Mouse (Mus musculus) CH12.LX (cell line): ENCODE data around the gene Cap2. TPM values are rescaled to one million over a fixed set of nuclear protein-coding genes. Genes with fewer than 3 reads are reported as not detected.

Source experiments
- DNase-seq: peaks from one replicate; pipeline ENCODE4 v3.0.0-alpha.2; 2013; ENCODE audit errors: extremely low read depth
- H3K27ac ChIP-seq: 2 replicates; pipeline ENCODE4 v1.5.1; 2012; ENCODE audit warnings: low read depth, mild to moderate bottlenecking, control low read depth, moderate library complexity; ENCODE audit not compliant: insufficient read depth
- H3K27me3 ChIP-seq: replicated peaks from 2 replicates; pipeline ENCODE3; 2012; ENCODE audit warnings: inconsistent platforms
- H3K36me3 ChIP-seq, 2 experiments: replicated peaks in 1 of 2; 2 replicates each; pipeline versions ENCODE3 to v1.6.1; 2012; ENCODE audit warnings: inconsistent platforms in 1 of 2, low read length in 1 of 2, mild to moderate bottlenecking in 1 of 2, mixed read lengths in 1 of 2, moderate library complexity in 1 of 2; ENCODE audit not compliant: control insufficient read depth in 1 of 2, insufficient read depth in 1 of 2
- H3K4me1 ChIP-seq, 2 experiments: 2 replicates each; pipeline ENCODE4 v1.6.1; 2012; ENCODE audit warnings: inconsistent platforms in 1 of 2, moderate library complexity in 1 of 2; ENCODE audit not compliant: insufficient read depth in 2 of 2, control insufficient read depth in 1 of 2
- H3K4me2 ChIP-seq: 2 replicates; pipeline ENCODE4 v1.6.1; 2012; ENCODE audit warnings: low read depth, mild to moderate bottlenecking, control low read depth; ENCODE audit not compliant: poor library complexity, insufficient read depth, severe bottlenecking
- H3K4me3 ChIP-seq, 3 experiments: fragments of 150-350 bp in 1 of 3; sonication (generic) in 1 of 3; replicated peaks in 1 of 3; 2 replicates each; pipeline versions ENCODE3 to v1.5.1; 2011 to 2012; ENCODE audit warnings: low read depth in 2 of 3, low read length in 2 of 3, mild to moderate bottlenecking in 2 of 3, moderate library complexity in 2 of 3, control low read depth in 1 of 3, improper control_type of control experiment in 1 of 3, inconsistent platforms in 1 of 3, mixed read lengths in 1 of 3; ENCODE audit not compliant: poor library complexity in 1 of 3
- H3K79me2 ChIP-seq: replicated peaks from 2 replicates; pipeline ENCODE4 v1.6.1; 2012; ENCODE audit warnings: mild to moderate bottlenecking, moderate library complexity; ENCODE audit not compliant: control insufficient read depth, poor library complexity, insufficient read depth, severe bottlenecking; ENCODE audit errors: extremely low read depth
- H3K9ac ChIP-seq: 2 replicates; pipeline ENCODE4 v1.6.1; 2012; ENCODE audit warnings: low read depth, mild to moderate bottlenecking, control low read depth, moderate library complexity; ENCODE audit not compliant: insufficient read depth
- H3K9me3 ChIP-seq: replicated peaks from 2 replicates; pipeline ENCODE3; 2012; ENCODE audit warnings: low read length, inconsistent platforms, mixed read lengths
- CHD1 ChIP-seq: IDR thresholded peaks from 2 replicates; pipeline ENCODE4 v1.6.1; 2012; ENCODE audit warnings: low read depth, low read length, improper control_type of control experiment, inconsistent platforms
- CTCF ChIP-seq, 2 experiments: IDR thresholded peaks in 1 of 2; conservative IDR thresholded peaks in 1 of 2; 2 replicates each; pipeline ENCODE4 v1.5.1; 2011 to 2012; ENCODE audit warnings: low read depth in 2 of 2, low read length in 2 of 2, improper control_type of control experiment in 1 of 2, inconsistent platforms in 1 of 2, mild to moderate bottlenecking in 1 of 2, moderate library complexity in 1 of 2
- E2F4 ChIP-seq: IDR thresholded peaks from 2 replicates; pipeline ENCODE4 v1.6.1; 2011; ENCODE audit warnings: low read depth, low read length, improper control_type of control experiment; ENCODE audit not compliant: insufficient replicate concordance
- ELF1 ChIP-seq: IDR thresholded peaks from 2 replicates; pipeline ENCODE4 v1.6.1; 2014; ENCODE audit warnings: low read depth, mild to moderate bottlenecking, inconsistent platforms, low read length, improper control_type of control experiment
- EP300 ChIP-seq: IDR thresholded peaks from 2 replicates; pipeline ENCODE4 v1.6.1; 2011; ENCODE audit warnings: low read length, improper control_type of control experiment
- HCFC1 ChIP-seq: IDR thresholded peaks from 2 replicates; pipeline ENCODE4 v1.6.1; 2012; ENCODE audit warnings: low read depth, mild to moderate bottlenecking, inconsistent platforms, low read length, improper control_type of control experiment
- JUND ChIP-seq: conservative IDR thresholded peaks from 2 replicates; pipeline ENCODE4 v1.6.1; 2011; ENCODE audit warnings: low read depth, low read length, improper control_type of control experiment
- KAT2A ChIP-seq: IDR thresholded peaks from 2 replicates; pipeline ENCODE4 v1.6.1; 2012; ENCODE audit warnings: low read length, improper control_type of control experiment, inconsistent platforms; ENCODE audit not compliant: insufficient replicate concordance
- MAX ChIP-seq: IDR thresholded peaks from 2 replicates; pipeline ENCODE4 v1.6.1; 2011; ENCODE audit warnings: low read length, improper control_type of control experiment
- MAZ ChIP-seq: IDR thresholded peaks from 2 replicates; pipeline ENCODE4 v1.6.1; 2012; ENCODE audit warnings: low read depth, mild to moderate bottlenecking, inconsistent platforms, low read length, improper control_type of control experiment, moderate library complexity
- MYC ChIP-seq: IDR thresholded peaks from 2 replicates; pipeline ENCODE4 v1.6.1; 2011; ENCODE audit warnings: low read depth, mild to moderate bottlenecking, improper control_type of control experiment, low read length
- NELFE ChIP-seq: IDR thresholded peaks from 2 replicates; pipeline ENCODE4 v1.6.1; 2011; ENCODE audit warnings: low read depth, low read length, improper control_type of control experiment
- PAX5 ChIP-seq: IDR thresholded peaks from 2 replicates; pipeline ENCODE4 v1.6.1; 2012; ENCODE audit warnings: low read length, inconsistent platforms, mixed read lengths
- POLR2A ChIP-seq: IDR thresholded peaks from 2 replicates; pipeline ENCODE4 v1.6.1; 2011; ENCODE audit warnings: low read depth, mild to moderate bottlenecking, improper control_type of control experiment, low read length
- RAD21 ChIP-seq: IDR thresholded peaks from 2 replicates; pipeline ENCODE4 v1.6.1; 2011; ENCODE audit warnings: low read depth, mild to moderate bottlenecking, low read length, improper control_type of control experiment, moderate library complexity
- RCOR1 ChIP-seq: conservative IDR thresholded peaks from 2 replicates; pipeline ENCODE4 v1.6.1; 2012; ENCODE audit warnings: low read depth, mild to moderate bottlenecking, inconsistent platforms, low read length, improper control_type of control experiment
- SIN3A ChIP-seq: IDR thresholded peaks from 2 replicates; pipeline ENCODE4 v1.6.1; 2012; ENCODE audit warnings: low read length, improper control_type of control experiment, inconsistent platforms
- SMC3 ChIP-seq: IDR thresholded peaks from 2 replicates; pipeline ENCODE4 v1.6.1; 2011; ENCODE audit warnings: low read depth, low read length, improper control_type of control experiment
- TBP ChIP-seq: conservative IDR thresholded peaks from 2 replicates; pipeline ENCODE4 v1.6.1; 2011; ENCODE audit warnings: low read depth, low read length, improper control_type of control experiment
- TCF12 ChIP-seq: IDR thresholded peaks from 2 replicates; pipeline ENCODE4 v1.6.1; 2014; ENCODE audit warnings: low read depth, mild to moderate bottlenecking, inconsistent platforms, low read length, improper control_type of control experiment
- UBTF ChIP-seq: IDR thresholded peaks from 2 replicates; pipeline ENCODE4 v1.6.1; 2012; ENCODE audit warnings: low read depth, mild to moderate bottlenecking, inconsistent platforms, low read length, improper control_type of control experiment, moderate library complexity
- USF1 ChIP-seq: IDR thresholded peaks from 2 replicates; pipeline ENCODE4 v1.6.1; 2014; ENCODE audit warnings: low read depth, mild to moderate bottlenecking, inconsistent platforms, low read length, improper control_type of control experiment
- USF2 ChIP-seq: conservative IDR thresholded peaks from 2 replicates; pipeline ENCODE4 v1.6.1; 2011; ENCODE audit warnings: low read depth, low read length, improper control_type of control experiment
- ZC3H11A ChIP-seq: IDR thresholded peaks from 2 replicates; pipeline ENCODE4 v1.6.1; 2012; ENCODE audit warnings: low read depth, mild to moderate bottlenecking, inconsistent platforms, low read length, improper control_type of control experiment
- ZMIZ1 ChIP-seq: IDR thresholded peaks from 2 replicates; pipeline ENCODE4 v1.6.1; 2012; ENCODE audit warnings: low read depth, mild to moderate bottlenecking, inconsistent platforms, low read length, improper control_type of control experiment
- ZNF384 ChIP-seq: IDR thresholded peaks from 2 replicates; pipeline ENCODE4 v1.6.1; 2012; ENCODE audit warnings: low read depth, low read length, improper control_type of control experiment, inconsistent platforms
- dilution Hi-C: fragments of 300-500 bp; cut with MboI; formaldehyde crosslinking; loops from 2 replicates; pipeline ENCODE4 v1.14.3; 2020; ENCODE audit warnings: low sequenced_read_pairs; ENCODE audit not compliant: extremely low pct_unique_long_range_greater_than_20kb, extremely low pct_ligation_motif_present
- in situ Hi-C: fragments of 300-500 bp; cut with MboI; formaldehyde crosslinking; loops from 3 replicates; pipeline ENCODE4 v1.14.3; 2019; ENCODE audit warnings: low sequenced_read_pairs, low pct_ligation_motif_present, low pct_unique_long_range_greater_than_20kb, mixed read lengths
- polyA plus RNA-seq: library from polyadenylated mRNA; unstranded; fragments of >175 nt; gene quantifications from 2 replicates; pipeline ENCODE4 v1.2.1, GENCODE M21; 2012; ENCODE audit warnings: low read depth; ENCODE audit not compliant: insufficient read length
- total RNA-seq, 2 experiments: library from RNA; depleted of rRNA; stranded (reverse); fragments of 300-350 nt in 1 of 2; fragments of >200 nt in 1 of 2; gene quantifications; 2 replicates each; pipeline ENCODE4 v1.2.3; 2012 to 2014

Cap2 gene
- total and polyA plus RNA-seq, 3 experiments = 0.04 to 0.11 TPM; not detected in 1

DNA sequence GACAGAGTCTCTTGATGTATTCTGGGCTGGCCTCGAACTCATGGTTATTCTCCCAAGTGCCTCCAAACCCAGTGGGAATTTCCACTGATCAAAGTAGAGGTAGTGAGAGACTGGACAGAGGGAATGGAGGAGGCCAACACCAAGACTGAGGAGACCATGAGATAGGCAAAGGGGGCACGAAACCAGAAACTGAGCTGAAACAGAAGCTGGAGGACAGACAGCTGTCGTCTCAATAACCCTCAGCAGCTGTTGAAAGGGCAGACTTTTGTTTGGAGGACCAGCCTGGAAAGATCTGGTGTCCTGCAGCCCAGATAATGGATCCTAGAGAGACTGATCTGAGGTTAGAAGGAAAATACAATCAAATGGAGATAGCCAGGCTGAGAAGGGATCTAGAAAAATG is 109.4 kb downstream of the Cap2 start:
- no peaks in the 10 kb centered on the region for H3K36me3 ChIP-seq
- dilution Hi-C loops = no loop called here
- no peak for TF ChIP-seq NELFE
- TF ChIP-seq RCOR1 = no peak
- no peak for TF ChIP-seq POLR2A
- TF ChIP-seq E2F4 = no peak
- TF ChIP-seq JUND = no peak
- no peak for TF ChIP-seq ZMIZ1
- TF ChIP-seq MAX = no peak
- no peak for TF ChIP-seq UBTF
- no peak for TF ChIP-seq ELF1
- TF ChIP-seq ZNF384 = no peak
- TF ChIP-seq HCFC1 = no peak
- no peak for TF ChIP-seq MYC
- no peak for TF ChIP-seq TCF12
- no peak for TF ChIP-seq SMC3
- no peak for TF ChIP-seq USF1
- TF ChIP-seq PAX5 = no peak
- TF ChIP-seq CHD1 = no peak
- TF ChIP-seq EP300 = no peak
- TF ChIP-seq, all 38 proteins: peak for 0
- Histone ChIP-seq H3K9ac (no peak overlapping the region), H3K27me3 (peaks cover 17% of the 10 kb centered on the region), H3K79me2 (no peaks in the 10 kb centered on the region), H3K4me2 (no peak overlapping the region), H3K9me3 (peaks cover 9% of the 10 kb centered on the region), H3K27ac (no peak overlapping the region), H3K4me1 (peaks cover 2 to 5% of the 10 kb centered on the region in 2 experiments), H3K4me3 (no peak overlapping the region)
- in situ Hi-C loops = no loop called here
- no peak for DNase-seq

DNA sequence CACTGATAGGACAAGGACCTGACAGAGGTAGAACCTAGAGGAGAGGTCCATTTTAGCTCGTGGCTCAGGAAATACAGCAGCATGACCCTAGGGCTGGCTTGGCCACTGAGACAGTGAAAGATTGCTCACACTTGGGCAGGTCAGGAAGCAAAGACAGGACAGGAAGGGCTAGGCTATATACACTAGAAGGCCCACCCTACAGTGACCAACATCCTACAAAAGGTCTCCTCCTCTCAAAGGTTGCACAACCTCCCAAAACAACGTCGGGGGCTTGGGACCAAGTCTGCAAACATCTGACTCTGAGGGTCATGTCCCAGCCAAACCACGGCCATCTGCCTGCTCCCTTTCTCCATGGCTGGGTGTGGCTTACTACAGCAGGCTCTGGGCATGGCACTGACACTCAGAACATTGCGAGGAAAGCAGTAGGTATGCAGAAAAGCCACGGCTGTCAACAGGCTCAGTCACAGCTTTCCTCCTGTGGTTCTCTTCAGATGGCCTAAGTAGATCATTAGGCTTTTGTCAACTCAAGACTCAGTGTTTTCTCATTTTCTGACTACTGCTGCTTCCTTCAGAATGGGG is 112.1 kb downstream of the Cap2 start:
- dilution Hi-C loops = no loop called here
- peaks cover 21% of the 10 kb centered on the region for H3K27me3 ChIP-seq
- TF ChIP-seq CTCF (conservative IDR thresholded peaks at IDR 0.05 in 1 of 2, IDR thresholded peaks at IDR 0.05 in 1 of 2; ENCODE audit: low read depth in 2 of 2, low read length in 2 of 2) (no peak), SIN3A (no peak), CHD1 (no peak), PAX5 (no peak), ZC3H11A (no peak), RCOR1 (no peak), USF2 (no peak), KAT2A (no peak), MAZ (no peak), TBP (no peak), SMC3 (no peak), RAD21 (no peak)
- TF ChIP-seq, all 38 proteins: peak for 0
- DNase-seq = no peak
- H3K4me1 ChIP-seq = peaks cover 7 to 29% of the 10 kb centered on the region in 2 experiments
- no peak overlapping the region for H3K4me2 ChIP-seq
- no peak overlapping the region for H3K4me3 ChIP-seq
- H3K36me3 ChIP-seq = no peaks in the 10 kb centered on the region
- no peak overlapping the region for H3K27ac ChIP-seq
- no peak overlapping the region for H3K9ac ChIP-seq
- in situ Hi-C loops = no loop called here
- H3K79me2 ChIP-seq = no peaks in the 10 kb centered on the region
- peaks cover 7% of the 10 kb centered on the region for H3K9me3 ChIP-seq
